8 mouse cellular contexts compared by ENCODE assay signal in genomic region chr7:25006586-25007364, GRCm38 (mm10). TPM values are rescaled to one million over a fixed set of nuclear protein-coding genes. Genes with fewer than 3 reads are reported as not detected.
A peak's percentile ranks its signal among the peaks of the same experiment; 100 is the strongest.
DNase-seq lines count a peak whose midpoint lies in the region; ATAC-seq lines count a peak whose summit lies in the region.

No protein-coding gene starts in this region.

- H3K36me3 ChIP-seq in hindbrain, embryonic 14.5 days (replicated peaks; ENCODE audit: control insufficient read depth, insufficient read depth): peaks cover 13% of the 10 kb centered on the region
- H3K36me3 ChIP-seq in midbrain, embryonic 10.5 days: no peaks in the 10 kb centered on the region
- no peaks in the 10 kb centered on the region for H3K36me3 ChIP-seq in intestine, embryonic 16.5 days (ENCODE audit: control insufficient read depth, insufficient read depth, low read length)

- peak overlapping the region; percentile 90 for H3K9ac ChIP-seq in hindbrain, embryonic 14.5 days
- H3K9ac ChIP-seq in intestine, embryonic 16.5 days (ENCODE audit: low read depth, low read length): no peak overlapping the region

- peak; percentile 59 for DNase-seq in cerebellum, adult 11-12 months
- DNase-seq in adipocyte (ENCODE audit: low spot score): peak; percentile 61
- no peak for DNase-seq in hindbrain, embryonic 14.5 days (ENCODE audit: low spot score)
- DNase-seq in midbrain, embryonic 10.5 days (ENCODE audit: low spot score): no peak
- no peak for DNase-seq in ovary, postnatal 14 days (ENCODE audit: low spot score)

- no peaks in the 10 kb centered on the region for H3K9me3 ChIP-seq in hindbrain, embryonic 14.5 days (ENCODE audit: control insufficient read depth, low read length)
- no peaks in the 10 kb centered on the region for H3K9me3 ChIP-seq in midbrain, embryonic 10.5 days (replicated peaks)
- H3K9me3 ChIP-seq in intestine, embryonic 16.5 days (ENCODE audit: control insufficient read depth, low read length): no peaks in the 10 kb centered on the region

- H3K27me3 ChIP-seq in hindbrain, embryonic 14.5 days (ENCODE audit: control insufficient read depth, insufficient read depth, low read length): no peaks in the 10 kb centered on the region
- peaks cover 91% of the 10 kb centered on the region for H3K27me3 ChIP-seq in midbrain, embryonic 10.5 days (ENCODE audit: low read depth, poor library complexity, severe bottlenecking)
- H3K27me3 ChIP-seq in intestine, embryonic 16.5 days (replicated peaks; ENCODE audit: control insufficient read depth, insufficient read depth, low read length): peaks cover 72% of the 10 kb centered on the region

- peaks cover 68% of the 10 kb centered on the region for H3K4me1 ChIP-seq in hindbrain, embryonic 14.5 days (replicated peaks; ENCODE audit: control insufficient read depth, insufficient read depth, low read length)
- peaks cover 85% of the 10 kb centered on the region for H3K4me1 ChIP-seq in midbrain, embryonic 10.5 days
- peaks cover 12% of the 10 kb centered on the region; the same call in 1 of the 2 replicates for H3K4me1 ChIP-seq in intestine, embryonic 16.5 days (ENCODE audit: control insufficient read depth, insufficient read depth, low read length)

- peak overlapping the region; percentile 65 for H3K4me2 ChIP-seq in hindbrain, embryonic 14.5 days (replicated peaks)
- no peak overlapping the region for H3K4me2 ChIP-seq in intestine, embryonic 16.5 days (ENCODE audit: low read depth, low read length)

- 75% methylated on average over 12 of the region's 12 CpGs for WGBS in hindbrain, embryonic 14.5 days
- WGBS in midbrain, embryonic 10.5 days: 82% methylated on average over 12 of the region's 12 CpGs
- 76% methylated on average over 12 of the region's 12 CpGs for WGBS in intestine, embryonic 16.5 days

- no peak for ATAC-seq in cerebellum, adult (ENCODE audit: insufficient number of reproducible peaks, low FRiP score, low TSS enrichment)
- ATAC-seq in hindbrain, embryonic 14.5 days (ENCODE audit: low FRiP score): no peak
- ATAC-seq in CD4-positive, CD25-positive, alpha-beta regulatory T cell, adult 4 months: no peak
- no peak for ATAC-seq in intestine, embryonic 16.5 days

- peak overlapping the region; percentile 99 for H3K27ac ChIP-seq in hindbrain, embryonic 14.5 days
- 0 out of 2 replicates have a peak overlapping the region, but pooled peaks have one; percentile 10 for H3K27ac ChIP-seq in midbrain, embryonic 10.5 days (replicated peaks)
- no peak overlapping the region for H3K27ac ChIP-seq in intestine, embryonic 16.5 days (ENCODE audit: low read length)

- no peak overlapping the region for H3K4me3 ChIP-seq in hindbrain, embryonic 14.5 days (replicated peaks; ENCODE audit: low read length)
- no peak overlapping the region for H3K4me3 ChIP-seq in midbrain, embryonic 10.5 days
- H3K4me3 ChIP-seq in intestine, embryonic 16.5 days (ENCODE audit: low read length): no peak overlapping the region

RNA-seq across cellular contexts. Expression of gene Atp1a3, which starts 1.0 kb away (rescaled TPM):
- 404 and 524 TPM in 2 replicates for polyA plus RNA-seq in hindbrain, embryonic 14.5 days (2014; fragmentation: Nextera tagmentation; extraction: Ambion mirVana)
- polyA plus RNA-seq in midbrain, embryonic 10.5 days (2016; fragmentation: Nextera tagmentation; extraction: Ambion mirVana): 11.1 and 27.0 TPM in 2 replicates
- 1 to 10 TPM; 2.3 TPM for polyA plus RNA-seq in CD4-positive, CD25-positive, alpha-beta regulatory T cell, adult 4 months (2017; shearing (Covaris generic))
- polyA plus RNA-seq in intestine, embryonic 16.5 days (2015; fragmentation: Nextera tagmentation; extraction: Ambion mirVana): 3.5 and 3.9 TPM in 2 replicates

RNA-seq across cellular contexts. Expression of gene Rabac1, which starts 34.2 kb away (rescaled TPM):
- 331 and 332 TPM in 2 replicates for polyA plus RNA-seq in hindbrain, embryonic 14.5 days (2014; fragmentation: Nextera tagmentation; extraction: Ambion mirVana)
- 89.0 and 109 TPM in 2 replicates for polyA plus RNA-seq in midbrain, embryonic 10.5 days (2016; fragmentation: Nextera tagmentation; extraction: Ambion mirVana)
- polyA plus RNA-seq in CD4-positive, CD25-positive, alpha-beta regulatory T cell, adult 4 months (2017; shearing (Covaris generic)): 100 to 1,000 TPM; 187 to 237 TPM
- 151 and 153 TPM in 2 replicates for polyA plus RNA-seq in intestine, embryonic 16.5 days (2015; fragmentation: Nextera tagmentation; extraction: Ambion mirVana)

Comparison
In these comparisons a context has a peak if more than half of its experiments do, and no peak if none do; other contexts are left out.
1. DNase-seq: peak in cerebellum, adult 11-12 months (single experiment) and adipocyte (single experiment); none in hindbrain, embryonic 14.5 days (single experiment), midbrain, embryonic 10.5 days (single experiment) and ovary, postnatal 14 days (single experiment).
2. RNA of gene Atp1a3, which starts 1.0 kb away (polyA plus RNA-seq): 404 to 524 TPM in hindbrain, embryonic 14.5 days; 11.1 to 27.0 TPM in midbrain, embryonic 10.5 days, 3.5 to 3.9 TPM in intestine, embryonic 16.5 days and 2.3 TPM in CD4-positive, CD25-positive, alpha-beta regulatory T cell, adult 4 months; every median in the first group is over 10 times any median in the second.